Mouse (Mus musculus): ENCODE measurements at regions not wholly inside any gene's neighbourhood (a gene's known extent, or its start where the extent isn't known, plus 50 kb on each side); places are given as distances from the start of the nearest gene placed in this dataset.

DNA sequence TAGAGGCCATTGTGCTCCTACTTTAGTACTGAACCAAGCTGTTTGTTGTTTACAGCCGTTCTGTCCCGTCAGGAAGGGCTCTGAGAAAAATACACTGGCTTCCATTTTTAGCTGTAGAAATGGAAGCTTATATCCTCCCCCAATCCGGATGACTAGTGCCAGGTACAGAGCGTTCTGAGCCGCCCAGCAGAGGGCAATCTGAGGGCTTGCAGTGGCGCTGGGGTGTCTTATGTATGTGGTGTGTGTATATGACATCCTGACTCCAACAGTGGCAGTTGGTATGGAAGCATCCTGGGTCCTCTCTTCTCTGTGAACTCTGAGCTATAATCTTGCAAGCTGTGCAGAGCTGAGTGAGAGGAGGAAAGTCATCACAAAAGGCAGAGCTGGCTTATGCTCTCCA, 389.0 kb downstream of the Rps24 start:
- no peaks in the 10 kb centered on the region for H3K79me2 ChIP-seq (ENCODE audit: control insufficient read depth, insufficient read depth, low read length, poor library complexity)
- H3K27me3 ChIP-seq (ENCODE audit: control insufficient read depth in 1 of 2, insufficient read depth in 2 of 2, low read length in 2 of 2) = no peaks in the 10 kb centered on the region
- no peaks in the 10 kb centered on the region for H3K4me1 ChIP-seq (ENCODE audit: control insufficient read depth in 1 of 2, insufficient read depth in 2 of 2, low read length in 2 of 2)
- no peaks in the 10 kb centered on the region for H3K36me3 ChIP-seq (ENCODE audit: control insufficient read depth in 1 of 2, insufficient read depth in 2 of 2, low read length in 2 of 2)
- no peak overlapping the region for H3K27ac ChIP-seq (ENCODE audit: control insufficient read depth, low read depth, low read length)
- no peak for TF ChIP-seq KAT2A (conservative IDR thresholded peaks at IDR 0.05; ENCODE audit: low read depth, low read length)
- no peak for TF ChIP-seq EP300 (IDR thresholded peaks at IDR 0.05; ENCODE audit: low read depth in 1 of 2, low read length in 2 of 2)
- no peaks in the 10 kb centered on the region for H3K9me3 ChIP-seq (replicated peaks; ENCODE audit: insufficient read depth, low read length)
- no peak overlapping the region for H3K4me3 ChIP-seq (ENCODE audit: control insufficient read depth in 1 of 2, insufficient read depth in 1 of 2, low read depth in 2 of 2, low read length in 2 of 2)
- H3K9ac ChIP-seq (ENCODE audit: control insufficient read depth, low read depth, low read length, poor library complexity, severe bottlenecking) = no peak overlapping the region
- DNase-seq (ENCODE audit: low read depth, low spot score) = no peak

DNA sequence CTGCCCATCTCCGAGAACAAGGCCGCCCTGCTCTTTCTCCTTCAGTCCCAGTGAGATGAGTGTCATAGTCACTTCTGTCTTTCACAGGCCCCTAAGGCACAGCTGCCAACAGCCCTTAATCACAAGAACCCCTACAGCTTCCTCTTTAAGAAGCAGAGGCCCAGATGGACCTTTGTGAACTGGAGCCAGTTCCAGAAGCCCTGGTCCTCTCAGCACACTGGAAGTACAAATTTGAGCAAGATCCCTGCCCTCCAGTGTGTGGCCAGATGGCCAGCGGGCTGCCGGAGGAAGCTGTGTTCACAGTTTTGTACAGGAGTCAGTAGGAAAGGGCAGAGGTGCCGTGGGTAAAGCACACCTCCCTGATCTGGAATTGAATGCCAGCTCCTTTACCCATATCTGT, 389.6 kb downstream of the Rps24 start:
- H3K4me1 ChIP-seq (ENCODE audit: control insufficient read depth in 1 of 2, insufficient read depth in 2 of 2, low read length in 2 of 2) = no peaks in the 10 kb centered on the region
- H3K27me3 ChIP-seq (ENCODE audit: control insufficient read depth in 1 of 2, insufficient read depth in 2 of 2, low read length in 2 of 2) = no peaks in the 10 kb centered on the region
- TF ChIP-seq GATA1 (IDR thresholded peaks at IDR 0.05; ENCODE audit: low read depth, low read length) (no peak), NELFE (IDR thresholded peaks at IDR 0.05; ENCODE audit: low read depth, low read length) (no peak), CHD2 (IDR thresholded peaks at IDR 0.05; ENCODE audit: low read length) (no peak), MEF2A (IDR thresholded peaks at IDR 0.05; ENCODE audit: extremely low read depth, insufficient replicate concordance, low read depth, low read length, poor library complexity, severe bottlenecking) (no peak), NRF1 (IDR thresholded peaks at IDR 0.05; ENCODE audit: insufficient read depth, low read depth, low read length, poor library complexity, severe bottlenecking) (no peak), ZNF384 (IDR thresholded peaks at IDR 0.05; ENCODE audit: low read depth, low read length) (no peak), CHD1 (IDR thresholded peaks at IDR 0.05; ENCODE audit: low read depth, low read length) (no peak)
- H3K9me3 ChIP-seq (replicated peaks; ENCODE audit: insufficient read depth, low read length) = no peaks in the 10 kb centered on the region
- no peak overlapping the region for H3K27ac ChIP-seq (ENCODE audit: control insufficient read depth, low read depth, low read length)
- H3K4me3 ChIP-seq (ENCODE audit: control insufficient read depth in 1 of 2, insufficient read depth in 1 of 2, low read depth in 2 of 2, low read length in 2 of 2) = no peak overlapping the region
- H3K9ac ChIP-seq (ENCODE audit: control insufficient read depth, low read depth, low read length, poor library complexity, severe bottlenecking) = no peak overlapping the region
- H3K79me2 ChIP-seq (ENCODE audit: control insufficient read depth, insufficient read depth, low read length, poor library complexity) = no peaks in the 10 kb centered on the region
- no peak for DNase-seq (ENCODE audit: low read depth, low spot score)
- H3K36me3 ChIP-seq (ENCODE audit: control insufficient read depth in 1 of 2, insufficient read depth in 2 of 2, low read length in 2 of 2) = no peaks in the 10 kb centered on the region

DNA sequence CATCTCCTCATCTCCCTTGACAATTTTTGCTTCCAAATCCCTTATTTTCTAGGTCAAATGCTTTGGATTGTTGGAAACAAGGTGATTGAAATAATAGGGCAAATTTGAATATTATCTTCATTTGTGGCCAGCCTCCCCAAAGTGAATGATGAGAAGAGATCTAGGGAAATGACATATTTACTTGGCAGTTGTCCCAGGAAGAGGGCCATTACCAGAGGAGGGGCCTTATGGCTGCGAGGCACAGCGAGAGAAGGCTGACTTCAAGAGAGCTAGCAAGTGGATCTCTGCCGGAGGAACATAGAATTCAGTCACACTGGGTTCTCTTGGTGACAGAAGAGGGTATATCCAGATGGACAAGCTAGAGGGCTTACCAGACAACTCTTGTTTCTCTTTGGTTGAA, 390.9 kb downstream of the Rps24 start:
- Histone ChIP-seq H3K79me2 (ENCODE audit: control insufficient read depth, insufficient read depth, low read length, poor library complexity) (no peaks in the 10 kb centered on the region), H3K4me3 (ENCODE audit: control insufficient read depth in 1 of 2, insufficient read depth in 1 of 2, low read depth in 2 of 2, low read length in 2 of 2) (no peak overlapping the region), H3K36me3 (ENCODE audit: control insufficient read depth in 1 of 2, insufficient read depth in 2 of 2, low read length in 2 of 2) (no peaks in the 10 kb centered on the region), H3K4me1 (ENCODE audit: control insufficient read depth in 1 of 2, insufficient read depth in 2 of 2, low read length in 2 of 2) (no peaks in the 10 kb centered on the region), H3K27ac (ENCODE audit: control insufficient read depth, low read depth, low read length) (no peak overlapping the region), H3K9me3 (replicated peaks; ENCODE audit: insufficient read depth, low read length) (no peaks in the 10 kb centered on the region), H3K27me3 (ENCODE audit: control insufficient read depth in 1 of 2, insufficient read depth in 2 of 2, low read length in 2 of 2) (no peaks in the 10 kb centered on the region), H3K9ac (ENCODE audit: control insufficient read depth, low read depth, low read length, poor library complexity, severe bottlenecking) (no peak overlapping the region)
- TF ChIP-seq MAX (IDR thresholded peaks at IDR 0.05; ENCODE audit: low read length) (no peak), TCF12 (IDR thresholded peaks at IDR 0.05; ENCODE audit: low read depth, low read length) (no peak), ZC3H11A (IDR thresholded peaks at IDR 0.05; ENCODE audit: low read depth, low read length) (no peak), POLR2AphosphoS2 (IDR thresholded peaks at IDR 0.05; ENCODE audit: low read length) (no peak), HCFC1 (IDR thresholded peaks at IDR 0.05; ENCODE audit: low read depth, low read length) (no peak), USF2 (IDR thresholded peaks at IDR 0.05; ENCODE audit: borderline replicate concordance in 1 of 2, insufficient read depth in 1 of 2, low read depth in 1 of 2, low read length in 2 of 2) (no peak), MYC (IDR thresholded peaks at IDR 0.05; ENCODE audit: low read depth, low read length) (no peak), GATA1 (IDR thresholded peaks at IDR 0.05; ENCODE audit: low read depth, low read length) (no peak), TBP (IDR thresholded peaks at IDR 0.05; ENCODE audit: low read depth, low read length) (no peak), GABPA (IDR thresholded peaks at IDR 0.05; ENCODE audit: low read depth, low read length) (no peak)
- DNase-seq (ENCODE audit: low read depth, low spot score) = no peak
